Mouse (Mus musculus) limb, embryonic 12.5 days (tissue): ENCODE data around the gene Kynu. TPM values are rescaled to one million over a fixed set of nuclear protein-coding genes. Genes with fewer than 3 reads are reported as not detected.
A peak's percentile ranks its signal among the peaks of the same experiment; 100 is the strongest.

ENCODE experiments used
- ATAC-seq: fragments of 200-750 bp; cut with Nextera tagmentation; 2 replicates; pipeline ENCODE4 v1.8.0; 2017; ENCODE audit warnings: low read depth, moderate TSS enrichment; ENCODE audit not compliant: insufficient number of reproducible peaks, insufficient read depth, low FRiP score, low TSS enrichment
- H3K27ac ChIP-seq: fragments of 300-500 bp; sonication (generic); 2 replicates; pipeline ENCODE4 v1.5.1; 2016; ENCODE audit warnings: mild to moderate bottlenecking, moderate library complexity
- H3K27me3 ChIP-seq: fragments of 300-500 bp; sonication (generic); 2 replicates; pipeline ENCODE4 v1.6.1; 2016; ENCODE audit warnings: mild to moderate bottlenecking, moderate library complexity
- H3K36me3 ChIP-seq: fragments of 300-500 bp; sonication (generic); 2 replicates; pipeline ENCODE4 v1.6.1; 2016; ENCODE audit warnings: mild to moderate bottlenecking, moderate library complexity
- H3K4me1 ChIP-seq: fragments of 300-500 bp; sonication (generic); replicated peaks from 2 replicates; pipeline ENCODE4 v1.6.1; 2016
- H3K4me2 ChIP-seq: fragments of 300-500 bp; sonication (generic); 2 replicates; pipeline ENCODE4 v1.6.1; 2016; ENCODE audit warnings: mild to moderate bottlenecking, moderate library complexity
- H3K4me3 ChIP-seq: fragments of 300-500 bp; sonication (generic); replicated peaks from 2 replicates; pipeline ENCODE4 v1.5.1; 2016; ENCODE audit warnings: mild to moderate bottlenecking
- H3K9ac ChIP-seq: fragments of 300-500 bp; sonication (generic); replicated peaks from 2 replicates; pipeline ENCODE4 v1.6.1; 2016; ENCODE audit warnings: mild to moderate bottlenecking, moderate library complexity
- H3K9me3 ChIP-seq: fragments of 300-500 bp; sonication (generic); 2 replicates; pipeline ENCODE4 v1.6.1; 2016; ENCODE audit warnings: mild to moderate bottlenecking, moderate library complexity
- whole genome bisulfite sequencing: fragments of 180-500 bp; shearing (Covaris S2); methylation state at CpG from one replicate; pipeline ENCODE4 v1.1.7; 2016; 5-methylcytosine and 5-hydroxymethylcytosine counted together
- polyA plus RNA-seq: library from polyadenylated mRNA; unstranded; fragments of >200 nt; fragmentation: Nextera tagmentation; extraction: Ambion mirVana; gene quantifications from 2 replicates; pipeline ENCODE4 v1.2.1, GENCODE M21; 2016

Gene Kynu
- 0.26 and 0.35 TPM in 2 replicates for polyA plus RNA-seq

DNA sequence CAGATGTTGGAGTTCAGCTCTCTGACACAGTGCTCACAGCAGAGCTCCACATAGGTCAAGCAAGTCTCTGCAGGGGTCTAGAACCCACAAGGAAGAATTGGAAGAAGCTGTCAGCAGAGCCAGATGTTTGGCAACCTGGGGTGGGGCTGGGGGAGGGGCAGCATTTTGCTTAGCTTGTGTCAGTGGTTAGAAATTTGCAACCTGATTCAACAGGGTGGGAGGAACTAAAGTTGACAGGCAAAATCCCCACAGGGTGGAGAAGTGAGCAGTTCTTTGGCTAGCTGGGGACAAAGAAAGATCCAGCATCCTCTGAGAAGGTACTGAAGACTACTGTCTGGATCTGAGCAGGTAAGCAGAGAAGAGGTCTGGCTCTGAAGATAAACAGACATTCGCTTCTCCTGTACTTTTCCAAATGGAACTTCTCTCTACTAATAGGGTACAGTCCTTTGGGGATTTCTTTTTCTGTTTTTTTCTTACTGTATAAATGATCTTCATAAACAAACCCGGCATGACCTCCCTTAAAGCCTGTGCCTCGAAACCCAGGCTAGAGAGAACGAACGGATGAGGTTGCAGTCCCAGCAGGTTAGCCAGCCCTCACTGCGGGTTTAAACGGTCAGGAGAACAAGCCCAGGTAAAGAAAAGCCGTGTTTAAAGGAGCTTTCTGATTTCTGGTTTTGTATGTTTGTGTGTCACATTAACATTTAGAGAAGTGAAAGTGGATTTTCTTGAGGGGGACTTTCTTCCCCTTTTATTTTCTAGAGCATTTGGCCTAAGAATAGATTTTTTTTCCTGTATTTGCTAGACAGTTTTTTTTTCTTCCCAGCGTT, at the start of gene Kynu:
Kynu (plus strand) TSS at position 268 of the 827 bp plus-strand sequence.
- peak; percentile 42; the same call in 1 of the 2 replicates for ATAC-seq
- no peaks in the 10 kb centered on the region for H3K36me3 ChIP-seq
- no peaks in the 10 kb centered on the region for H3K27me3 ChIP-seq
- H3K27ac ChIP-seq = no peak within 1 kb of the TSS
- no peaks in the 10 kb centered on the region for H3K9me3 ChIP-seq
- peaks cover 8% of the 10 kb centered on the region; the same call in 1 of the 2 replicates for H3K4me1 ChIP-seq
- H3K4me2 ChIP-seq = no peak within 1 kb of the TSS
- 37% methylated on average over 9 of the region's 9 CpGs for WGBS
- H3K9ac ChIP-seq = no peak within 1 kb of the TSS
- no peak within 1 kb of the TSS for H3K4me3 ChIP-seq

DNA sequence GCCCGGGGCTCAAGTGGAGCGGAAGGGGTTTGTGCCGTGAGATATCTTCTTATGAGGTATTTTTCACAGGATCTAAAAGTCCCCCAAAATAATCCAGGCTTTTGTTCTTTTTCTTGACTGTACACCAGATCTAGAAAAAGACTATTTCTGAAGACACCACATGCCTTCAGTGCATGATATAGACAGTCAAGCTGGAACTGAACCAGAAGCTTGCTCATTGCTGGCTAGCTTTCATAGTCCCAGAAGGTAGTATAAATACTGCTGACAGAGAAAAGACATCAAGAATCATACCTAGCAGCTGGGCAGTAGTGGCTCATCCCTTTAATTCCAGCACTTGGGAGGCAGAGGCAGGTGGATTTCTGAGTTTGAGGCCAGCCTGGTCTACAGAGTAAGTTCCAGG, 48.9 kb upstream of the Kynu start:
- Histone ChIP-seq H3K4me2 (no peak overlapping the region), H3K36me3 (no peaks in the 10 kb centered on the region), H3K9ac (no peak overlapping the region), H3K27me3 (no peaks in the 10 kb centered on the region), H3K4me3 (no peak overlapping the region), H3K9me3 (no peaks in the 10 kb centered on the region), H3K4me1 (no peaks in the 10 kb centered on the region), H3K27ac (no peak overlapping the region)
- 89% methylated on average over 3 of the region's 3 CpGs for whole genome bisulfite sequencing
- no peak for ATAC-seq

DNA sequence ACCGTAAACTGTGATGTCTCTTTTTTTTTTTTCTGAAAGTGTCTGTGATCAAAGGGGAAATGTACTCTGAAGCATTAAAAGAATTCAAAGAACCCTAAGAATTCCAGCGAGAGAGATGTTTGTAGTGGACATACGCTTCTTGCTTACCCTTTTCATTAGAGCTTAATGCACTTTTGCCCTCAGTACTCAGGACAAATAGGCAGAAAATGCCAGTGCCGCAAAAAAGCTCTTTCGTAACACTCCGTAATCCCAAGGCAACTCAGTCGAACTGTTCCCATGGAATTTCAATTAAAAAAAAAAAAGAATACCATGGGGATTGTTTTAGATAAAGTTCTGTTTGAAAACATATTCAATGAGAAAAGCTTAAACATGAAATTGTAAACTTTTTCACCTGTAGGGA, 41.3 kb upstream of the Kynu start:
- Histone ChIP-seq H3K4me1 (no peaks in the 10 kb centered on the region), H3K27ac (no peak overlapping the region), H3K4me2 (no peak overlapping the region), H3K4me3 (no peak overlapping the region), H3K36me3 (no peaks in the 10 kb centered on the region), H3K27me3 (no peaks in the 10 kb centered on the region), H3K9ac (no peak overlapping the region), H3K9me3 (peaks cover 5% of the 10 kb centered on the region; the same call in 1 of the 2 replicates)
- 51% methylated on average over 7 of the region's 7 CpGs for WGBS
- ATAC-seq = no peak

DNA sequence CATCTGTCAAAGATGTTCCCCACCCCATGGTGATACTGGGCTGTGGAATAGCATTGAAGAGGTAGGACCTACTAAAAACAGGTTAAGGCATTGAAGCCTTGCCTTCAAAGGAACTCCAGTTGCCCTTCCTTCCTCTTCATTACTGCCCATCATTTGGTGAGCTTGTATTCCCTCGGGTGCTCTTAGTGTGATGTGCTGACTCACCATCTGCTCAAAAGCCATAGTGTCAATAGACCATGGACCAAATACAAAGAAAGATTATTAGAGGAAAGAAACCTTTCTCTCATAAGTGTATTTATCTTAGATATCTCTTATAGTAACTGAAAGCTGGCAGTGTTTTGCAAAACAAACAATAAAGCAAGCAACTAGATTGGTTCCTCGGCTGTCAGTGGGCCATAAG, 20.7 kb upstream of the Kynu start:
- no peaks in the 10 kb centered on the region for H3K36me3 ChIP-seq
- H3K4me3 ChIP-seq = no peak overlapping the region
- no peaks in the 10 kb centered on the region for H3K27me3 ChIP-seq
- H3K4me2 ChIP-seq = no peak overlapping the region
- no peak overlapping the region for H3K27ac ChIP-seq
- no peak overlapping the region for H3K9ac ChIP-seq
- ATAC-seq = no peak
- WGBS = 71% methylated on average over 2 of the region's 2 CpGs
- H3K9me3 ChIP-seq = no peaks in the 10 kb centered on the region
- H3K4me1 ChIP-seq = no peaks in the 10 kb centered on the region

DNA sequence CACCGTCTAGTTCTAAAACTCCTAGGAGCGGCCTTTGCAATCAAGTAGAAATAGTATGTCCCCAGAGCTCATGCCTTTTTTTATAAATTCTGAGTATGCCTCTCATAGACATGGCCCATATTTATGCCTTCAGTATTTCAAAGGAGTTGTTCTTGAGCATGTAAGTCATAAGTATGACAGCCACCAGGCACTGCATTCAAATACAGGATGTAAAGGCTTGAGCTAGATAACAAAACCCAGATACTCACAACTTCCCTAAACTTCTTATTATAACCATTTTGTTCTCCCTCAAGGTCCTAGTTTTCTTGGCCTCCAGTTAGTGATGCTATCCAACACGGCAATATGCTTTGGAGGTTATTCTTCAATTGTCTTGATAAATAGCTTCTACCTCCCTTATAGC, 12.5 kb upstream of the Kynu start:
- no peak for ATAC-seq
- 90% methylated on average over 3 of the region's 3 CpGs for WGBS
- H3K4me3 ChIP-seq = no peak overlapping the region
- H3K4me2 ChIP-seq = no peak overlapping the region
- no peaks in the 10 kb centered on the region for H3K27me3 ChIP-seq
- no peak overlapping the region for H3K27ac ChIP-seq
- no peaks in the 10 kb centered on the region for H3K9me3 ChIP-seq
- no peaks in the 10 kb centered on the region for H3K4me1 ChIP-seq
- H3K36me3 ChIP-seq = no peaks in the 10 kb centered on the region
- no peak overlapping the region for H3K9ac ChIP-seq

DNA sequence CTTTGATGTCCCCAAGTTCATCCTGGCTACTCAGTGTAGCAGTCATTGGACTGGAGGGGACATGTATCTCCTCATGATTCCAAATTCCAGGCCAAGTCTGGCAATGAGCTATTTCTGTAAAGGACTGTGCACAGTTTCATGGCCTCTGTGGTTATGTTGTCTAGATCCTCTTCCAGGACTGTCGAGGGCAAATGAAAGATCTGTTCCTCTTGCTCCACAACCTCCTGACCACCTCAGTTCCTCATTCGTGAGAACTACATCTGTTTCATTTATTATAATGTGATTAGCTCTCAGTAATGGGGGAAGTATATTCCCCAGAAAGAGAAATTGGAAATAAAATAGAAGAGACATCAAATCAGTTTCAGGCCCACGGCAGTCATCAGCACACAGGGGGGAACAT, 9.5 kb upstream of the Kynu start:
- H3K27ac ChIP-seq = no peak overlapping the region
- ATAC-seq = no peak
- WGBS = 79% methylated on average over 3 of the region's 3 CpGs

DNA sequence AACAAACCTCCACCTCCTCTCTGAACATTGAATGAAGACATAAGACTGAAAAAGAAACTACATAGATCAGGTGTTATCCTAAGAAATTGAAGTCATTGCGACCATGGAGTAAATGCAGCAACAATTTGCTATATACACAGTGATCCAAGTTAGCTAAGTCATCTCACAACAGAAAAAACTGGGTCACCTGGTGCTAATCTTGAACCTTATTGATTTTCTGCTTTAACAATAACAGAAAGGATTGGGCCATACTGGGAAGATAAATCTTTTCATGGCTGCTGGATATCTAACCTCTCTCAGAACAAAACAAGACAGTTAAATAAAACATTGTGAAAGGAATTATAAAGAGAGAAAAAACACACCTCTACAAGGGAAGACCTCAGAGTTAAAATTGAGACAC, 8.7 kb upstream of the Kynu start:
- Histone ChIP-seq H3K4me1 (no peaks in the 10 kb centered on the region), H3K27ac (no peak overlapping the region), H3K27me3 (no peaks in the 10 kb centered on the region), H3K9ac (no peak overlapping the region), H3K36me3 (no peaks in the 10 kb centered on the region), H3K9me3 (no peaks in the 10 kb centered on the region), H3K4me3 (no peak overlapping the region), H3K4me2 (no peak overlapping the region)
- WGBS = 82% methylated on average over 1 of the region's 1 CpGs
- no peak for ATAC-seq

More for the DNA sequence above, 9.5 kb upstream of the Kynu start:
- no peaks in the 10 kb centered on the region for H3K36me3 ChIP-seq
- H3K27me3 ChIP-seq = no peaks in the 10 kb centered on the region
- H3K4me1 ChIP-seq = no peaks in the 10 kb centered on the region
- H3K4me2 ChIP-seq = no peak overlapping the region
- H3K4me3 ChIP-seq = no peak overlapping the region
- H3K9ac ChIP-seq = no peak overlapping the region
- H3K9me3 ChIP-seq = no peaks in the 10 kb centered on the region

DNA sequence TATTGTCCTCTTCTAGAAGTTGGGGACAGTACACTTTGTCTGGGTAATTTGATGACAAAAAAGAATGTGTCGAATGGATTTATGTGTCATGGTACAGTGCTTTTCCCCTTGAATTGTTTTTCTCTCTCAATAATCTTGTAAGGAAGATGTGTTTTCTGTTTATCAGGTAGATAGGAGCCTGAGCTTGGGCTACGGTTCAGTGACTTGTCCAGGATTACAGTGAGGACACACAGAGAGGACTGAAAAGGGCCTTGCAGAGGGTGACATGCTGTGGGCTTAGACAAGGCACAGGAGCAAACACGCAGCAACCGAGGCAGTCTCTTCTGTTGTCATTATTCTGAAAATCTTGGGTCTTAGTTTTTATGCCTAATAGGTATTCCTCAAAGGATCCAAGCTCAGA, 913 bp upstream of the Kynu start:
- H3K36me3 ChIP-seq = no peaks in the 10 kb centered on the region
- no peaks in the 10 kb centered on the region for H3K9me3 ChIP-seq
- no peak overlapping the region for H3K4me2 ChIP-seq
- no peaks in the 10 kb centered on the region for H3K27me3 ChIP-seq
- no peak overlapping the region for H3K4me3 ChIP-seq
- 77% methylated on average over 4 of the region's 4 CpGs for WGBS
- H3K9ac ChIP-seq = no peak overlapping the region
- no peak for ATAC-seq
- H3K27ac ChIP-seq = no peak overlapping the region
- H3K4me1 ChIP-seq = peaks cover 8% of the 10 kb centered on the region; the same call in 1 of the 2 replicates

DNA sequence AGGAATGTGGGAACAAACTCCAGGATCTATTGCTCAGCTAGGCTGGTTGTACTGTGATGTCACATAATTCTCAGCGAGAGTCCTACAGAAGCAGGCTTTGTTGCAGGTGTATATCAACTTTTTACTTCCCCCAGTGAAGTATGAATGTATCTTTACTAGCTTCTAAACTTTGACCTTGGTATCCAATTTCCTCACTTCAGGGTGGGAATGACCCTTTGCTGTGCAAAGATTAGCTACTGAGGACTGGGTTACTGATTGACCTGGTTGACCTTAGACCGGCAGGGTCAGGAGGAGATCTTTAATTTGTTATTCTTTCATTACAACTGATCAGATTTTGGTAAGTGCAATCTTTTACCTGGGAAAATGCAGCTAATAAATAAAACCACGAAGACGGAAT, 758 bp downstream of the Kynu start:
- 66% methylated on average over 4 of the region's 4 CpGs for WGBS

DNA sequence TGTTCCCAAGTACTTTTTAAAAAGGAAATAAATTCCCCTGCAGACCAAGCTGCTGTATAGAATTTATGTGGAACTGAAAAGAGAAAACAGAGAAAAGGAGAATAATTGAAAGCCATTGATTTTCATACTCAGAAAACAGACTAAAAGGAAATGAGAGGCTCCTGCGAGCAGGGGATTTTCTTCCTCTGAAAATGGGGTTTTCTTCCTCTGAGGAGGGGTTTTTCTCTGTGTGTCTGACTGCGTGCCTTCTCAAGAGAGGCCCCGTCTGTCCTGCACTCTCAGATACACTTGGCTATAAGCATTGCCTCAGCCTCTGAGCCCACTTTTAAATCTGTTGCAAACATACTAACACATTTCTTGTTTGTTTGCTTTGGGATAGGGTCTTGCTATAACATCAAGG, 1.9 kb downstream of the Kynu start:
- Histone ChIP-seq H3K27me3 (no peaks in the 10 kb centered on the region), H3K9me3 (no peaks in the 10 kb centered on the region), H3K4me3 (no peak overlapping the region), H3K4me1 (peaks cover 8% of the 10 kb centered on the region; the same call in 1 of the 2 replicates), H3K4me2 (no peak overlapping the region), H3K36me3 (no peaks in the 10 kb centered on the region), H3K9ac (no peak overlapping the region), H3K27ac (no peak overlapping the region)
- 90% methylated on average over 3 of the region's 3 CpGs for WGBS
- ATAC-seq = no peak

More for the DNA sequence above, 758 bp downstream of the Kynu start:
- Histone ChIP-seq H3K4me2 (no peak overlapping the region), H3K27me3 (no peaks in the 10 kb centered on the region), H3K36me3 (no peaks in the 10 kb centered on the region), H3K9me3 (no peaks in the 10 kb centered on the region), H3K4me1 (peaks cover 8% of the 10 kb centered on the region; the same call in 1 of the 2 replicates), H3K4me3 (no peak overlapping the region), H3K9ac (no peak overlapping the region), H3K27ac (no peak overlapping the region)
- ATAC-seq = no peak

DNA sequence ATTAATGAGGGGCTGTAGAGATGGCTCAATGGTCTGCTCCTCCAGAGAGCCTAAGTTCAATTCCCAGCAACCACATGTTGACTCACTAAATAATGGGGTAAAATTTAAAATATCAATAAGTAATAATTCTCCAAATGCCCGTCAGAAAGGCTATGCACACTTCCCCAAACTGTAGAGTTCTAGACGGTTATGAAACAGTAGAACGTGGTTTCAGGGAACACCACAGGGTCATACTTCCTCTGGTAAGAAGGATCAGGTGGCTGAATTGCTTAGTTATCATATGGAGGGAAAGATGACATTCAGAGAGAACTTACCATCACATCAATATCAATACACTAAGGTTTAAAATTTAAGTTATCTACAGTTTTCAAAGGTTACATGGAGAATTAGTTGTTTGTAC, 6.1 kb downstream of the Kynu start:
- H3K9ac ChIP-seq = no peak overlapping the region
- no peak overlapping the region for H3K4me2 ChIP-seq
- no peaks in the 10 kb centered on the region for H3K36me3 ChIP-seq
- no peaks in the 10 kb centered on the region for H3K4me1 ChIP-seq
- H3K27me3 ChIP-seq = no peaks in the 10 kb centered on the region
- H3K27ac ChIP-seq = no peak overlapping the region
- no peaks in the 10 kb centered on the region for H3K9me3 ChIP-seq
- no peak overlapping the region for H3K4me3 ChIP-seq
- no peak for ATAC-seq
- 94% methylated on average over 3 of the region's 3 CpGs for WGBS

DNA sequence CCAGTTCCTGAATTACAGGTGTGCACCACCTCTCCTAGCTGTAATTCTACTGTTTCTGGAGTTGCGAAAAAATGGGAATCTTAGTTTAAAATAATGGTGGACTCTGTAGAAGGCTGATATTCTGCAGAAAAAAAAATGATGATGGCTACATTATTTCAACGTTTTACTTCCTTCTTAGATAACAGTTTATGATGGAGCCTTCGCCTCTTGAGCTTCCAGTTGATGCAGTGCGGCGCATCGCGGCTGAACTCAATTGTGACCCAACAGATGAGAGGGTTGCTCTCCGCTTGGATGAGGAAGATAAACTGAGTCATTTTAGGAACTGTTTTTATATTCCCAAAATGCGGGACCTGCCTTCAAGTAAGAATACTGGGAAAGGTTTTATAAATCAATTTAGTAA, 7.7 kb downstream of the Kynu start:
- Histone ChIP-seq H3K9ac (no peak overlapping the region), H3K4me1 (no peaks in the 10 kb centered on the region), H3K9me3 (no peaks in the 10 kb centered on the region), H3K27ac (no peak overlapping the region), H3K4me2 (no peak overlapping the region), H3K27me3 (no peaks in the 10 kb centered on the region), H3K4me3 (no peak overlapping the region), H3K36me3 (no peaks in the 10 kb centered on the region)
- ATAC-seq = no peak
- 93% methylated on average over 9 of the region's 9 CpGs for WGBS
